Mouse (Mus musculus) adrenal gland, postnatal 4 days (tissue): Measurements from ENCODE around the gene Mylpf. TPM values are rescaled to one million over a fixed set of nuclear protein-coding genes. Genes with fewer than 3 reads are reported as not detected.
"Not testable (repeated sequence)": the region's sequence is repeated elsewhere in the genome, so short reads cannot be mapped to it uniquely, and the experiment has no call there.

Source experiments
- DNase-seq, 2 experiments: peaks; one replicate each; pipeline ENCODE4 v3.0.0; 2021 to 2022; ENCODE audit warnings: low spot score in 2 of 2, mixed read lengths in 2 of 2
- long read RNA-seq, 2 experiments: library from polyadenylated mRNA; stranded (forward); transcript quantifications; one replicate each; pipeline ENCODE4 v2.0.0; 2021
- total RNA-seq, 2 experiments: library from RNA; stranded (reverse); gene quantifications; 2 replicates each; pipeline ENCODE4 v1.2.3; 2021

Mylpf gene
- total RNA-seq: 100 to 1,000 TPM; 268 to 794 TPM
- long read RNA-seq, experiment 1, transcript Mylpf-201 (7 exons, 766 nt): major isoform, 332 of 362 reads
- long read RNA-seq, experiment 1, partial matches to known transcripts: 23 of 362 reads
- long read RNA-seq, experiment 1, other reads (novel, unspliced or antisense): 2 of 362 reads
- long read RNA-seq, experiment 2, transcript Mylpf-201 (7 exons, 766 nt): major isoform, 94 of 130 reads
- long read RNA-seq, experiment 2, partial matches to known transcripts: 31 of 130 reads
- long read RNA-seq, experiment 2, other reads (novel, unspliced or antisense): 4 of 130 reads

GRCm38 (mm10) chr7:127208553-127209438 is at the start of gene Mylpf:
Gene Mylpf, plus strand, starts transcription at chr7:127208890.
- peak; percentile 76 to 86 for DNase-seq

GRCm38 (mm10) chr7:127162546-127162945 is 46.1 kb upstream of the Mylpf start:
- DNase-seq: no peak

DNA sequence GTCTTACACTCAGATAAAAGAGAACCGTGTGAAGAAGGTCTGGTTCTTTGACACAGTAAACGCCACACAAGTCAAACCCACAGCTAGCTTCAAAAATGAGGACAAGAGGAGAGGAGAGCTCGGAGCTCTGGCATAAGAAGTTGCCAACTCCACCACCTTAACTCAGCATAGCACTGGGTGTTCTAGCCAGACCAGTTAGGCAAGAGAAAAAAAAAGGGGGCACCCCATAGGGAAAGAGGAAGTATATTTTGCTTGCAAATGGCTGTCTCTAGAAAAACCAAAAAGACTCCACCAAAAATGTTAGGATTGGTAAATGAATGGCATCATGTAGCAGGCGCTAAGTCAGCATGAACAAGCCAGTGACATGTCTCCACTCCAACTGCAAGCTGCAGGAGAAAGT is 44.7 kb upstream of the Mylpf start:
- DNase-seq: no peak

DNA sequence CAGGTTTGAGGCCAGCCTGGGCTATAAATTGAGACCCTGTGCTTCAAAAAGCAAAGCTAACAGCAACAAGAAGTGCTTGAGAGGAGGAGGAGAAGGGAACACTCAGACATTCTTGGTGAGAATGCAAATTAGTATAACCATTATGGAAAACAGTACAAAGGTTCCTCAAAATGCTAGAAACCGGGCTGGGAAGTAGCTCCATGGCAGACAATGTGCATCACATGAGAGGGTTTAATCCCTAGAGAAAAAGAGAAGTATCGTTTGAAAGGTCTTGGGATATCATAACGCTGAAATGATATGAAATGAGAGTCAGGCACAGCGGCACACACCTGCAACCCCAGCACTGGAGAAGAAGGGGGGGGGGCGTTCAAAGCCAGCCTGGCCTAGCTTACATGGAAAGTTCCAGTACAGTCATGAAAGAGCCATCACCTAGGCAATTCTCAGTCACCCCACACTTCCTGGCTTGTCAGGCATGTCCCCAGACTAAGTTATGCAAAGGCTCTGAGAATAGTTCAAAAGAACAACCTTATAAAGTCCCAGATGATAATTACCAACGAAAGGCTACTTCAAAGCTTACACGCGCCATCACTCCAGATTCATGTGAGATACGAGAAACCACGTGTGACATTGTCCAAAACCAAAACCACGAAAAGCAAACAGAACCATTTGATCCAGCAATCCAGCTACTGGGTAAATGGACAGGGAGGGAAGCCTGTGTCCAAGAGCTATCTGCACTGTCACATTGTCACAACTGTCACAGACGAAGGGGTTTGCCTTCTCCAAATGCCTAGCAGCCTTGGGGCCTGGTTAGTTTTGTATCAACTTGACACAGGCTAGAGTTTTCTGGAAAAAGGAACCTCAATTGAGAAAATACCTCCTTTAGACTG is 42.8 kb upstream of the Mylpf start:
- no peak for DNase-seq

DNA sequence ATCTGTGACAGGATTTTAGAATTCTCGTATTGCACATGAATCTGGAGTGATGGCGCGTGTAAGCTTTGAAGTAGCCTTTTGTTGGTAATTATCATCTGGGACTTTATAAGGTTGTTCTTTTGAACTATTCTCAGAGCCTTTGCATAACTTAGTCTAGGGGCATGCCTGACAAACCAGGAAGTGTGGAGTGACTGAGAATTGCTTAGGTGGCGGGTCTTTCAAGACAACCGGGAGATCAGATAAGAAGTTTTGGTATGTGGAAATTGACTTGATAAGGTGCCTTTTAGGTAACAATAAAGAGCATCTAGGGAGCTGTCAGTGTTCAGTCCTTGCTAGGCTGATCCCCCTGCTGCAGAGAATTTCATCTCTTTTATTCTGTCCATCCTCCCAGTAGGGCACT is 42.2 kb upstream of the Mylpf start:
- no peak for DNase-seq

DNA sequence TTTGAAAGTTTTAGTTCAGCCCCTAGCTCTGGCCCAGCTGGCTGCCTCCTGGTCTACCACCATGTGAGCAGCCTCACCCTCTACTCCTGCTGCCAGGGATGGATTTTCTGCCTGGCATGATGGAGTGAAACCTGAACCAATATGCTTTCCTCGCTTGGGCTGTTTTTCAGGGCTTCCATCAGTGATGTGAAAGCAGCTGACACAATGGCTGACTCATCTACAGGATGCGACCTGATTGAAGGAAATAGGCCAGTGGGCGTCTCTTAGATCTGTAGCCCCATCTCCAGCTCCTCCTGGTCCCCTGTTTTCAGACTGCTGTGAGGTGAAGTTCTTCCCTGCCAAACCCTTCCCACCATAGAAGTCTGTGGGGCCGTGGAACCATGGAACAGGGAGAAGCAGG is 31.8 kb upstream of the Mylpf start:
- no peak for DNase-seq

DNA sequence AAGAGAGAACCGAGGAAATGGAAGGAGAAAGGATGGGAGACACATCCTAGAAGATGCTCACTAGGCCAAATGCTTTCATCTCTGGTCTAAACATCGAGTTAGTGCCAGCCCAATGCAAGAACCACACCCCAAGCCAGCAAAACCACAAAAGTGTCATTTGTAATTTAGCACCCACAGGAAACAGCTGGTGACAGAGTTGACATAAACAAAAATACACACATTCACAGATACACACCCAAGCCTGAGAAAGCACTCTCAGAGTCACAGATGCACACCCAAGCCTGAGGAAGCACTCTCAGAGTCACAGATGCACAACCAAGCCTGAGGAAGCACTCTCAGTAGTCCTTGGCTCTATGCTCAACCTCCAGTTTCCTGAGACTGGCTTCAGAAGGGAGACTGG is 27.9 kb upstream of the Mylpf start:
- DNase-seq: no peak

DNA sequence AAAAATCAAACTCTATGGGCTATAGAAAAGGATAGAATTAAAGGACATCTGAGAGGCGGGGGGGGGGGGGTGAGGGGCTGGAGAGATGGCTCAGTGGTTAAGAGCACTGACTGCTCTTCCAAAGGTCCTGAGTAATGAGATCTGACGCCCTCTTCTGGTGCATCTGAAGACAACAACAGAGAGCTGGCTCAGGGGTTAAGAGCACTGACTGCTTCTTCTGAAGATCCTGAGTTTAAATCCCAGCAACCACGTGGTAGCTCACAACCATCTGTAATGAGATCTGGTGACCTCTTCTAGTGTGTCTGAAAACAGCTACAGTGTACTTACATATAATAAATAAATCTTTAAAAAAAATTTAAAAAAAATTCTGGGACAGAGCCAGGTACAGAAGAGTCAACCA is 27.0 kb upstream of the Mylpf start:
- DNase-seq: not testable (repeated sequence)

GRCm38 (mm10) chr7:127183345-127183744 is 25.3 kb upstream of the Mylpf start:
- no peak for DNase-seq

DNA sequence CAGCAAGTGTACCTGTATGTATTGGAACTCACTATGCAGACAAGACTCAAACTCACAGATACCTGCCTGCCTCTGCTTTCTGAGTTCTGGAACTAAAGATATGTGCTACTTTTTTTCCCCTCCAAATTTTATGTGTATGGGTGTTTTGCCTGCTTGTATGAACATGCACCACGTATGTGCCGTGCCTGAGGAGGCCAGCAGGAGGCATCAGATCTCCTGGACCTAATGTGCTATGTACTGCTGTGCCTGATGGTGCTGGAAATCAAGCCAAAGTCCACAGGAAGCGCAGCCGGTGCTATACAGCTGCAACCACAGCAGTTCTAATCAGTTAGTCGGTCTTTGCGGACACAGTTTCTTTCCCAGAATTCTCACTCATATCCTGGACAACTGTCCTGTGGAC is 24.9 kb upstream of the Mylpf start:
- no peak for DNase-seq

DNA sequence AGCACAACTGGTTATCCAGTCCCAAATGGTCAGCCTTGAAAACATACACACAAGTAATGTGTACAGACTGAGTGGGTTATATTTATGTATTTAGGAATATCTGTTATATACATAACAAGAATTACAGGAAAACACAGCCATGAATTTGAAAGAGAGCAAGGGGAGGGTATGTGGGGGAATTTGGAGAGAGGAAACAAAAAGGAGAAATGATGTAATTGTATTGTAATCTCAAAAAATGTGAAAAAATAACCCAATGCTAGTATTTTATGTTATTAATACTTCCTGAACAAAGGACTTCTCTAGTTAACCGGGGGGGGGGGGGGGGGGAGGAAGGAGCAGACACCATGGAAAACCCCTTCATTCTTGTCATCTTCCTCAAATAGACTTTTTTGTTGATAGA is 24.0 kb upstream of the Mylpf start:
- DNase-seq: no peak

DNA sequence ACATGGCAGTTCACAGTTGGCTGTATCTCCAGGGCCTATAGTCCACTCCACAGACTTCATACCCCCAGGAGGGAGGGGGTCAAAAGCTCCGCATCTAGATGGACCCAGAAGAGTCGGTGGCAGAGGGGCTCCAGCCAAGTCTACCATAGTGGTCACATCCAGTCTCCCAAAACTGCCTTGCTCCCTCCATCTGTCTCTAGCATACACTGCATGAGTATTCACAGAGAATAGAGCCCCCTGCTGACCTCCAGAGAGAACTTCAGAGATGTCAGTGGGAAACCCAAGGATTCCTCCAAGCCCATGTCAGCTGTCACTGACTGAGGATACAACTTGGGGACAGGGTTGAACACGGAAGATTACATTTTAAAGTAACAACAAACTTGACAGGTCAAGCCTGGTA is 23.1 kb upstream of the Mylpf start:
- no peak for DNase-seq

- no peak for DNase-seq
Measured at GRCm38 (mm10) chr7:127187351-127187750, 21.3 kb upstream of the Mylpf start.

- no peak for DNase-seq
Measured at GRCm38 (mm10) chr7:127188305-127189276, 20.1 kb upstream of the Mylpf start.

GRCm38 (mm10) chr7:127190672-127191071 is 18.0 kb upstream of the Mylpf start:
- DNase-seq: no peak

- DNase-seq: no peak
Measured at GRCm38 (mm10) chr7:127192989-127193388, 15.7 kb upstream of the Mylpf start.

- no peak for DNase-seq
Measured at GRCm38 (mm10) chr7:127194011-127194632, 14.6 kb upstream of the Mylpf start.

- DNase-seq: no peak
Measured at GRCm38 (mm10) chr7:127194633-127195029, 14.1 kb upstream of the Mylpf start.

DNA sequence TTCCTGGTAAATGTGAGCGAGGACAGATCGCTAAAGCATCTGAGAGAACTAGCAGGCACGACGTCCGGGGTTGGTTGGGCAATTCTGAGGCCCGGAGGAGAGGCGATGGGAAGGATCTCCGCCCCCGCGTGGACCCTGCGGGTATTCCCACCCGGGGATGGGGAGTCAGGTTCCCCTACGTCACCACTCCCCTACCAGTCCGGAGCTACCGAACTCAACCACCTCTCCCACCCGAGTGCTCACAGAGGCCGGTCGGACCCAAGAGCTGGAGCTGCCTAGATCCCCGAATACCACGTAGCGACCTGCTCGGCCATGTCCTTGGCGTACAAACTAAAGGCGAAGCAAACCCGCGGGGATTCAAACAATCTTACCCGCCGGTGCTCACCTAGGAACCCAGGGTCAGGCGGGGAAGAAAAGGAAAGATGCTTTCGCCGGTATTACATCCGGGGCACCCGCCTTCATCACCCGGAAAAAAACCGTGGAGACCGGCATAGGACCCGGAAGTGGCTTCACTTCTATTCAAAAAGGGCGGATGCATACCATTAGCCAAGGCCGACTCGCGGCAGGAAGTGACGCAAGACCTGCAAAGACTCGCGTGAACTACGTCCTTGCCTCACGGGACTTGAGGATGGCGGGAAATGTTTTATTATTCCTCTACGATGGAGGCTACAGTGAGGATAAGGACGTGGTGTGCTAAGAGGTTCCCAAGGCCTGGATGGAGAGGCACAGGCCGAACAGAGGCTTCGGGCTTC is 13.0 kb upstream of the Mylpf start, which contains the start of gene Cd2bp2:
Gene Cd2bp2, minus strand, starts transcription at position 507 of the 752 bp plus-strand sequence.
- peak; percentile 81 to 92 for DNase-seq
